Mouse (Mus musculus) embryo, embryonic 10 days (tissue): ENCODE measurements around the gene Sbno1.
A peak's percentile ranks its signal among the peaks of the same experiment; 100 is the strongest.
"Not testable (repeated sequence)": the region's sequence is repeated elsewhere in the genome, so short reads cannot be mapped to it uniquely, and the experiment has no call there.

Source experiments
- DNase-seq: peaks from one replicate; pipeline ENCODE4 v3.0.0-alpha.2; 2015; ENCODE audit warnings: low spot score

Sbno1 gene

DNA sequence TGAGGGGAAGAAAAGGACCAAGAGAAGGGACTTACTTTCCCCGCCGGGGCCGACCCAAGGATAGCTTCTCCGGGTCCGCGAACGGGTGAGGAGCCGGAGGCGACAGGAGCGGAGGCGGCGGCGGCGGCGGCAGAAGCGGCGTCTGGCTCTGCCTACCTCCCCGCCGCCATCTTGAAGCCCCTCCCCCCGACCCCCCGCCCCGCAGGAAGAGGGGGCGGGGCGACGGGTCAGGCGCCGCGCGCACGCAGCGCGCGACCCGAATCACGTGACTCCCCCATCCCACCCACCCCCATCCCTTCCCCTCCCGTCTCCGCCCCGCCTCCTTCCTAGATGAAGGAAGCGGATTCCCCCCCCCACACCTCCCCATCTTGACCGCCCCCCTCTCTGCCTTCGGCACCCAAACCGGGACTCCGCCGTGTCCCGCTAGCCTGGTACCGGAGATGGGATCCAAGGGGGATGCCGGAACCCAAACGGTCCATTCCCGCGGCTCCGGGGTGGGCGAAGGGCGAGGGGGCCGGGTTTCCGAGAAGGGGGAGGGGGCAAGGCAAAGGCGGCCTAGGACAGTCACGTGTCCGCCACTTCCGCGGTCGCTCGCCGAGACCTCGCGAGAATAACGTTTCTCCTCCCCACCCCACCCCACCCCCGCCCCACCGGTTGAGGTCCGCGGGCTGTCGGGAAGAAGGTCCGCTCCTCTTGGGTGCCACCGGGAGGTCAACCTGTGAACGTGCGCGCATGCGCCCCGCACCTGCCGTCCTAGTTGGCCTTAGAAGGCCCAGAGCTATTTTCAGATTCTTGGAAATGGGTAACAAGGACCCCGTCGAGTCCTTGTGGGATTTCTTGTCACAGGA lies at the start of gene Sbno1:
Gene Sbno1, minus strand, starts transcription at position 590 of the 848 bp plus-strand sequence.
- peak; percentile 96 for DNase-seq

DNA sequence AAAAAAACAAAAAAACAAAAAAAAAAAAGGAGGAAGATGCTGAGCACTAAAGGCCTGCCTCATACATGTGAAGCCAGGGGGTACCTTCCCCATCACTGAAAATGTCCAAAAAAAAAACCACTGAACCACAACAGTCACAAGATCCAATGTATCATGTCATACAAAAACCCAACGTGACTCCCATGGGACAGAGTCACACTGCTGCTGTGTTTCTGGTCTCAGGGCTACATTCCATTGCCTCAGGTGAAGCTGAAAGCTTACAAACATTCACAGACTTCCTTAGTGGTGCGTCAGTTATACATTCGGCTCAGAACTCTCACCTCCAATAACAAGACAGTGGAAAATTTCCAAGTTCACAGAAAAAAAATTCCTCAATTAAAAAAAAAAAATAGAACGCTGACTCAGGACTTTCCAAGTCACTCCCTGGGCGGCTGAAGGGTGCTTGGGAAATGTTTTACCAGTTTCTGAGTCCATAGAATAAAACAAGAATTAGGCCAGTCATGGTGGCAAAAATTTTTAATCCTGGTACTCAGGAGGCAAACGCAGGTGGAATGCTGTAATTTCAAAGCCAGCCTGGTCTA lies 44.9 kb upstream of the Sbno1 start:
- DNase-seq: no peak

DNA sequence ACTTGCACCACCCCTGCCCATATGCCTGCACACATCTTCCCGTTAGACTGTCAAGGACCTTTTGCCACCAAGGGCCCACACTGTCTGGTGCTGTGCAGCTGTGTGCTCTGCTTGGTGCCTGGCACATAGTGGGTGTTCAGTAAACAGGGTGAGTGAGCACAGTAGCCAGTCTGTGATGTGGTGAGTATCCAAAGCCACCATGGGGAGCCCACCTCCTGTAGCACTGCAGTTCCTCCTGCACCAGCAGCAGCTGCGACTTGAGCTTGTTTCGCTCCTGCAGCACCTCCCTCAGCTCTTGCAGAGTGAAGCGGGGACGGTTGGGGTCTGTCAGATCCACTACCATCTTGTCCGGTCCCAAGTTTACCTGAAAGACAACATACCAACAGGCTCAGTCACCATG lies 43.7 kb upstream of the Sbno1 start:
- DNase-seq: no peak

DNA sequence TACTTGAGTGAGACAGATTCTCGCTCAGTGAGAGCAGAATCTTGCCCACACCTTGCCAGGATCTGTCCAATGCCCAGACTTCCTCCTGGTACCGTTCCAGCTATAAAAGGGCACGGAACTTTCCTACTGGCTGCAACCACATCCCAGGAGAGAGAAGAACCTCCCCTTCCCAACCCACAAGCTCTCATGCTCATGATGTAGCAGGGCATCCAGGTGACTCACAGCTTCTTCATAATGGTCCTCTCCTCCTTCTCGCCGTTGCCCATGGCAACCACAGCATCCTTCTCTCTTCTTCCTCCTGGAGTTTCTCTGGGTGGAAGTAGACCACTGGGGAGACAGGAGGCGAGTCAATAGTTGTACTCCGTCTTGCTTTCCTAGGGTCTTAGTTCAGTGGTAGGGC lies 42.6 kb upstream of the Sbno1 start:
- DNase-seq: no peak

DNA sequence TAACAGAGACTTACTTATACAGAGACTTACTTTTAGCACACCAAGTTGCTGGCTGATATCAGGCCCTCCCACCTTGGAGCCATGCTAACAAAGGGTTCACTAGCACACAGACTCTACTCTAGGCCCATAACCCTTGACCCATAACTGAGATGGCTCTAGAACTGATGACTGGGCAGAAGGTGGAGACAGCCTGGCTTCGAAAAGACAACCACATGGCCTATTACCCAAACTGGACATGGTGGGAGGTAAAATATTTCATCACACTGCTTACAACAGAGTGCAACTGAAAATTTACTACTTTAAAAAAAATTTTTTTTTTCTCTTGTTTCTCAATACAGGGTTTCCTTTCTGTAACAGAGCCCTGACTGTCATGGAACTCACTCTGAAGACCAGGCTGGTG lies 42.0 kb upstream of the Sbno1 start:
- DNase-seq: no peak

DNA sequence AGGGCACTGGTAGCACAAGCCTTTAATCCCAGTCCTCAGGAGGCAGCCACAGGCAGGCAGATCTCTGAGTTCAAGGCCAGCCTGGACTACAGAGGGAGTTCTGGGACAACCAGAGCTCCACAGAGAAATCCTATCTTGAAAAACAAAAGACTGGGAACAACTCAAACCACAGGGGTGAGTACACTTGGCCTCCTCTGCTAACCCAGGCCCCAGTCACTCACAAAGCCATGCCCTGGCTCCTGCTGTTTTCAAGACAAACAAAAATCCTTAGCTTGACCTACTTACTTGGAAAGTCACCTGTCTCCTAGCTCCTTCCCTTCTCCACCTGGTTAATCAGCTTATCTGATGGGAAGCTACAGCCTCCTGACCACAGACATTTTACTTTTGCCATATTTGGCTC lies 39.1 kb upstream of the Sbno1 start:
- no peak for DNase-seq

DNA sequence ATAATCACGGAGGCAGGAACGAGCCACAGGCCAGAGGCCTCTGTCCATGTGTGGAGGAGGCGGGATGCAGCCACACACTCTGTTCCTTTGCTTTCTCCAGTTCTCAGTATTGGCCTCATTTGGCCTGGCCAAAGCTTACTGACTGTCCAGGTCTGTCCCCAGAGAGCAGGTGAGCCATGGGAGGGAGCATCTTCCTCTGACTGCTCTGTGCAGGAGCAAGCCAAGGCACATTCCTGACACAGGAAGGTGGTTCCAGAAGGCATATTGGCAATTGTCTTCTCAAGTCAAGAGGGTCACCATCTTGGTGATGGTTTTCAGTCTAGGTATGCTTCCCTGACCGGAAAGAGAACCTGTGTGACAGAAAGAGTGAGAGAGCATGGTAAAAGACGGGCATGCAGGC lies 37.7 kb upstream of the Sbno1 start:
- no peak for DNase-seq

DNA sequence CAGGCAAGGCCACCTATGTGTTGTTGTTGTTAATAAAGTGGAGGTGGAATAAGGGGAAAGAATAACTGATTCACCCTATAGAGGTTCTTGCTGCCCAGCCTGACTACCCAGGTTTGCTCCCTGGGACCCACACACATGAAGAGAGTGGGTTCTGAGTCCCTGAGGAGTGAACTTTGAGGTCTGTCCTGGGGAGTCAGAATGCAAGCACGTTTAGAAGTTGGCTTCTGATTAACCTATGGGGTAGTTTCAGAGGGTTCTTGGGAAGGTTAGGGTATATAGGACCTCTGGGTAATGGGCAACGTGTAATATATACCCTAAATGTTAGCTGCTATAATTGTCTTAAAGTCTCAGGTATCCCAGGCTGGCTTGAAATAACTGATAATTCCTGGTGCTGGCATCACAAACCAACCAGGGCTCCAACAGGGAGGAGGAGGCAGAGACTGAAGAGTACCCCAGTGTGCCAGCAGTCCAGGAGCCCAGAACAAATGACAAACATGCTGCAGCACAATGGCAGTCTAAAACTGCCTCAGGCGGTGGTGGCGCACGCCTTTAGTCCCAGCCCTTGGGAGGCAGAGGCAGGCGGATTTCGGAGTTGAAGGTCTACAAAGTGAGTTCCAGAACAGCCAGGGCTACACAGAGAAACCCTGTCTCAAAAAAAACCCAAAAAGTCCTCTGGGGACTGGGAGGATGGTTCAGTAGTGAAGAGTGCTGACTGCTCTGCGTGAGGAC lies 36.7 kb upstream of the Sbno1 start:
- no peak for DNase-seq

DNA sequence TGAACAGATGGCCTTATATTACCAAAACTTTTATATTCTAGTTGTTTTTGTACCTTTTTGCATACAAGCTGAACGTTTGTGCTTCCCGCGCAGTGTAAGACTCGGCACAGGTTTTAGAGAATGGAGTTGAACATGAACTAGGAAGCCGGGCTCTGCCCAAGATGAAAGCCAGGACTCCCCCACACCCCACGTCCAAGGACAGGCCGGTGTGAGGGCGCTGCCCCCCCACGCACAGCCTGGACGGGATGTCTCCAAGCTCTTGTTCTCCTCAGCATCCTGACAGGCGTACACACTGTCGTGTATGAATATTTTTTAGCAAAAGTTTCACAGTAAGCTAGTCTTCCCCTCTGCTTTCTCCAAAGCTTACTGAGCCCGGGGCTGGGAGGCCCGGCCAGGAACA lies 35.1 kb upstream of the Sbno1 start:
- not testable (repeated sequence) for DNase-seq

DNA sequence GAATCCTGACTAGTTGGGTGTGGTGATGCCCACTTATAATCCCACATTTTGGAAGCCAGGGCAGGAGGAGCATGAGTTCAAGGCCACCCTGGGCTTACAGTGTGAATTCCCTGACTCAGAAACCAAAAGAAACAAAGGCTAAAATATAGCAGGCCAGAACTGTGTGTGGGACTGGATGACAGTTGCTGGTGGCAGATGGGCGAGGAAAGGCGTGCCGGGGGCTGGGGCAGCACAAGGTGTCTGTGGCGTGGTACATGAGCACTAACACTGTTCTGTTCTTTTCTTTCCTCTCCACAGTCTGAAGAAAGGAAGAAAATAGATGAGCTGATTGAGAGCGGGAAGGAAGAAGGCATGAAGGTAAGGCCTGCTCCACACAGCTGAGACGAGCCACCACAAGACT lies 31.0 kb upstream of the Sbno1 start:
- no peak for DNase-seq

DNA sequence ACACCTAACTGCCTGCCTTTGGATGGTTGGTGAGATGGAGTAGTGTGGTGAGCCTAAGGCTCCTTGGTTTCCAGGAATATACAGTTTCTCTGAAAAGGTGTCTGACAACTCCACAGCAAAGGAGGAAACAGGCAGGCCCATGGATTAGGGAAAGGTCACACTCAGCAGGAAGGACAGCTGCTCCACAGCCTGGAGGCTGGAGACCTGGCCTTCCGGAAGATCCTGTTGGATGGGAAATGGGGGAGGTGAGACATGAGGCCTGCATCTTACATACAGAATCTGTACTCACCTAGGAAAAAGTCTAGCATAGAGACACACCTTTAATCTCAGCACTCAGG lies 28.2 kb upstream of the Sbno1 start:
- no peak for DNase-seq

DNA sequence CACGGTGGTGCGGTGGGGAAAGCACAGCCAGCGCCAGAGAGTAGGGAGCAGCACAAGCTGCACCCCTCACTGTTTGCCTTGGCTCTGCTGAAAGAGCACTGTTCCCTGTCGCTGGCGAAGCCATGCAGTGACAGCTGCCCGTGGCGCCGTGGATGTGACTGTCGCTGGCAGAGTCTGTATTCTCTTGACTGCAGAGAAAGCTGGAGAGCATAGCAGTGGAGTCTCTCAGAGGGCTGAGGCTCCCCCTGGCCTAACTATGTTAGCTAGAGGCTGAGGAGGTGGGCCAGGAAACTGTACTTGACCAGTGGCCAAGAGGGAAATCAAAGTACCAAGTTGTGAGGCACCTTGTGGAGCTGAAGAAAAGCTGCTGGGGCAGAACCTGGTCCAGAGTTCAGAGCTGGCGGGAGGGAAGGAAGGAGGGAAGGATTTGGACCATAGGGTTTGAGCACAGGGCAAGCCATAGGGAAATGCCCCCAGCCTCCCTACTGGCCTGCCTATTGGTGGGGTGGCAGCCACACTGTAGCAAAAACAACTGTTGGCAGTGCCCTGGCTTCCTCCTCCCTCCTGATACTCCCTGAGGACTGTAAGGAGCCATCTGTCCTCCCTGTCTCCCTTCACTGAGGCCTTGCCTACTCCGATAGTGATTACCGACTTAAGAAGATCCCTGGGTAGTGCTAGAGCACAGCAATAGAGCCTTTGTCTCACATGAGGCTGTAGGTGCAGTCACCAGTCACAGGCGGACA lies 27.7 kb upstream of the Sbno1 start:
- no peak for DNase-seq

DNA sequence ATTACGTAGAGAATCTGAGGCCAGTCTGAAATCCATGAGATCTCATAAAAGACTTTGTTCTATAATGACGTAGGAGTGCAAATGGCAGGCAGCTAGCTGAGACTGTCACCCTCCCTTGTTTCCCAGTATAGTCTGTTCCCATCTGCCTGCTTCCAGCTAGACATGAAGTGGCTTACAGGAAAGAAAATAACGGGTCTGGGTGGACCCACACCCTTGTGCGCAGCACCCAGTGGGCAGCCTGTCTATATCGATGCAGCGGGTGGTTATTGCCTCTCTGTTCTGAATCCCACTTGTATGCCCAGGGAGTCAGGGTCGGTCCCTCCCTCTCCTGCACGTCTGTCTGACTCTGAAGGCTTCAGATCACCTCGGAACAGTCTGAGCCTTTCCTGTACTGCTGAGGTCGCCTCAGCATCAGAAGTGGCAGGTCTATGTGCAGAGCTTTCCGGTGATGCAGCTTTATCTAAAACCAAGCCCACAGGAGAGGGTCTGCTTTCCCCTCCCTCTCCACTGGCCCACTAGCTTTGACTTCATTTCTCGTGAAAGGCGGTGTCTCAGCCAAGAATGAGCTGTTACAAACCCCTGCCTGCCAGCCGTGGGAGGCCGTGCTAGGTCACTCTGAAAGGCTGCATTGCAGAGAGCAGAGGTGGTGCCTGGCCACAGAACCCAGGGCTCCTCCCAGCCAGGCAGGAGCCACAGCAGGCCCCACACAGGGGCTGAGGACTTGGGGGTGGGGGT lies 26.9 kb upstream of the Sbno1 start:
- no peak for DNase-seq

DNA sequence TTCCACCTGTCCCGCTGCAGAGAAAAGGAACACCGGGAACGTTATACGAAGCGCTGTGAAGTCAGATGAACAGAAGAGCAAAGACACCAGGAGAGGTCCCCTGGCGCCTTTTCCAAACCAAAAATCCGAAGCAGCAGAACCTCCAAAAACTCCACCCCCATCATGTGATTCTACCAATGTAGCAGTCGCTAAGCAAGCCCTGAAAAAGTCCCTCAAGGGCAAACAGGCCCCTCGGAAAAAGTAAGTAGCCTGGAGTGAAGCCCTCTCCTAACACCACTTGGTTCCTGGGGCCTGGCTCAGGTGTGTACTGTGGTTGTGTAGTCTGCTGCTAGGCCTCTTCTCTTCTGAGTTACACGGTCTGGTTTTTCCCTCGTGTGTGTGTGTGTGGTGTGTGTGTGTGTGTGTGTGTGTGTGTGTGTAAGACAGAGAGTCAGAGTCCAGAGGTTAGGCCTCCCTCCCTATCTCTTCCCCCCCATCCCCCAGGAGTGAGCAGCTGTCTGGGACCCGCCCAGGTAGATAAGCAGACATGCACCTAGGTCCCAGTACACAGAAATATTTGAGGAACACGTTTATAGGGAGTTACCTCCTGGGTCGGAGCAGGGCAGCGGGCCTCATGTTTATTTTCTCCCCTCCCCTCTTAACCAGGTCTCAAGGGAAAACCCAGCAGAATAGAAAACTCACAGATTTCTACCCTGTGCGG lies 25.0 kb upstream of the Sbno1 start:
- no peak for DNase-seq

DNA sequence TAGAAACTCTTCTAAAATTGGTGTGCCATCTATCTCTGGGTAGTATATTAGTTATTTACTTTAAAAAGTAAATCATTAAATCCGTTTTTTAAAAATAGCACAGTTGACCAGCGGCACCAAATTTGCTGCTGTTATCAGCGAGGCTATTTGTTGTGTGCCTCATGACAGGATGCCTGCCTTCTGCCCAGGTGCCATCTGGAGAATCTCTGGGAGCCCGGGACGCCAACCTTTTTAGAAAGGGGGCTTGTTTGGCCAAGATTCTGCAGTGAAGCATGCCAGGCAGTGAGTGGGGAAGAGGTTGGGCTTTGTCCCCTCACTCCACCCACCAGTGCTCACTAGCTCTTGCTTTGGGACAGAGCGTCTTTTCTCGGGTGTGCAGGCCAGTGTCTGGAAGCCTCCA lies 24.2 kb upstream of the Sbno1 start:
- no peak for DNase-seq

DNA sequence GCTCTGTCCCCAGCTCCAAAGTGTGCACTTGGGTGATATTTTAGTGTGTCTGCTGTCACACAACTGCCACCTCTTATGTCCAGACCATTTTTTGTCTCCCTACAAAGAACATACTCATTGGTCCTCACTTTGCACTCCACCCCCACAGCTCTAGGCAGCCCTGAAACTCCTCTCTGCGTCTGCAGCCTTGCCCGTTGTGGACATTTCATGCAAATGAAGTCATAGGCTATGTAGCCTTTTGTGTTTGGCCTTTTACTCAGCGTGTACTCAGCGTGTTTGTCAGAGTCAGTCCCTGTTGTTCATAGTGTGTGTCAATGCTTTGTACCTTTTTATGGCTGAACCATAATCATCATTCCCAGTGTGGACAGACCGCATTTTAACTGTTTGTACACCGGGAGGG lies 23.7 kb upstream of the Sbno1 start:
- no peak for DNase-seq

DNA sequence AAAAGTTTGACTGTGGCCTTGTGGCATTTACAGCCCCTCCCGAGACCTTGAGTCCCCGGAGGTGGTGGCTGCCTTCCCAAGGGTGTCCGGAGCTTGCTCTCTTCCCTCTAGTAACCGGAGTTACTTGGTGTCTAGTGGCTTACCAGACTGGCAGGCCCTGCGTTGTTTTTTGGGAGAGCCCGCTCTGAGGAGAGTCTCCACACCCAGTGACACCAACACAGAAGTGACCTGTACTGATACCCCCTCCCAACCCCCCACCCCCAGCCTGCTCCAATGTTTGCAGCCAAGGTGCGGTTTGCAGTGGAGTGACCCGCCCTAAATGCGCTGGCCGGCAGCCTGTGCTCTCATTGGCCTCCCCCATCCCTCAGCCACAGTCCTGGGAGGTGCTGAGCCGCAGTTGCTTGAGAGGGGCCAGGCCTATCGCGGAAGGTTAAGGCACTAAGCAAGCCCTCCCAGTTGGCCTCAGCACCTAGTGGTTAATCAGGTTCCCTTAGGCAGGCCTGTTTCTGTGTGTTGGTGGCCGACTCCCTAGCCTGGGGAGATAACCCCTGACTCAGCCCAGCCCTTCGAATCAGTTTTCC lies 20.6 kb upstream of the Sbno1 start:
- peak; percentile 90 for DNase-seq

DNA sequence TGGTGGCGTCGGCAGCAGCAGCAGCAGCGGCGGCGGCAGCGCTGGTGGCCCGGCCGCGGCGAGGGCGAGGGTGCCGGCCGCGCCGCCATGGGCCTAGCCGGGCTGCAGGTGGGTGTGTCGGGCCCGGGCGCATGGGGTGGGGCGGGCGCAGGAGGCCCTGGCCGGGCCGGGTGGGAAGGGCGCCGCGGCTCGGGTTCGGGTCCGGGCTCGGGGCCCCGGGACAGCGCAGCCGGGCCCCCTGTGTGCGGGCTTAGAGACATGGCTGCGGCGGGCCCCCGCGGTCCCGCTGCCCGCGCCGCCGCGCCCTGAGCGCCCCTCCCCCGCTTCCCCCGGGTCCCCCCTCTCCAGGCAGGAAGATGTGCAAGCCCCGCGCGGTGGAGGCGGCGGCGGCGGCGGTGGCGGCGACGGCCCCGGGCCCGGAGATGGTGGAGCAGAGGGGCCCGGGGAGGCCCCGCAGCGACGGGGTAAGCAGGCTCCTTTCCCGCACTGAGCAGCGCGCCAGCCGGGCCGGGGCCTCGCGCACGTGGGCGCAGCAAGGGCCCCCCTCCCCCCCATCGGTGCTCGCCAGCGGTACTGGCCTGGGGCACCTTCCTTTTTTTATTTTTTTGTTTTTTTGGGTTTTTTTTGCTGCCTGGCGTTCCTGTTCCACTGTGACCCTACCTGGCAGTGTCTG lies 20.0 kb upstream of the Sbno1 start:
- DNase-seq: no peak

DNA sequence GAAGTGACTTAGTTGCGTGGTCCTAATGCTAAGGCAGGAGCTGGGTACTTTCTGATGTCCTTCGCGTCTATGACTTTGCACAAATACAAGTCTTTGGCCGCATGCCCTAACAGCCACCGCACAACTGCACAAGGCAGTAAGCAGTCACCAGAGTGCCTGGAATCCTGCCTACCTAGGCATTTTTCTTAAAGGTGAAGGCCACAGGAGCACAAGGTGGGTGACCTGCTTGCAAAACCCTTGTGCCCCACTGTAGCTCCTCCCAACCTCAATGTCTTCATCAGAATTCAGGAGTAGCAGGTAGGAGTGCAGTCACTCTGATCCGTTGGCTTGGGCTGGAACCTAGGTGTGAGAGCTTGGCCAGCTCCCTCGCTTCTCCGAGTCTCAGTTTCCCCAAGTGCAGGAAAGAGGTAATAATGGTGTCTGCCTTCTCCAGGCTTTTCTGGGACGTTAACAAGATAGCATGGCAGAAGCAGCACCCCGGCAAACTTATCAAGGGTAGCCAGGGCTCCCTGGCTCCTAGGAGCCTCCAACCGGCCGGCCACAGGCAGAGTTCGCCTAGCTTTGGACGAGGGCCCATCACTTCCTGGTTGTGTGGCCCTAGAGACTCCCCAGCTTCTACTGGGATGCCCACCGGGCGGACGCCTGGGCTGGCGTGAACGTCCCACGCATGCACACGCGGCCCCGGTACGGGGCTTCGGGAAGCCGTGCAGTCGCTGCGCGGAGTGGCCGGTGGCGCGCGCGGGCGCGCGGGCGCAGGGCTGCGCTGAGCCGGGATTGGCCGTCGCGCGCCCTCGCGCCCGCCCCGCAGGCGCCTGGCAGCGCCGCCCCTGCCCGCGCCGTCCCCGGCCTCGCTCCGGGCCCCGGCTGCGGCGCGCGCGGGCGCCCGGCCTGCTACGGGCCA lies 19.1 kb upstream of the Sbno1 start:
- peak; percentile 72 for DNase-seq
